Mouse (Mus musculus) thymus, adult 2 months (tissue): ENCODE data around the gene Pyroxd2. TPM values are rescaled to one million over a fixed set of nuclear protein-coding genes. Genes with fewer than 3 reads are reported as not detected.

ENCODE experiments used
- DNase-seq: peaks from one replicate; pipeline ENCODE4 v3.0.0; 2021
- H3K27ac ChIP-seq: fragments of 200-500 bp; 2 replicates; pipeline ENCODE4 v1.5.1; 2012; ENCODE audit warnings: low read length, control low read depth; ENCODE audit not compliant: control insufficient read depth, insufficient read depth
- H3K27me3 ChIP-seq: fragments of 200-500 bp; 2 replicates; pipeline ENCODE4 v1.6.1; 2012; ENCODE audit warnings: mild to moderate bottlenecking, low read length, moderate library complexity, mixed read lengths; ENCODE audit not compliant: control insufficient read depth, insufficient read depth
- H3K36me3 ChIP-seq: fragments of 200-500 bp; 2 replicates; pipeline ENCODE4 v1.6.1; 2012; ENCODE audit warnings: mild to moderate bottlenecking, low read length, moderate library complexity; ENCODE audit not compliant: control insufficient read depth, insufficient read depth
- H3K4me1 ChIP-seq: fragments of 200-500 bp; replicated peaks from 2 replicates; pipeline ENCODE4 v1.6.1; 2012; ENCODE audit warnings: low read length; ENCODE audit not compliant: control insufficient read depth, insufficient read depth
- H3K4me3 ChIP-seq: fragments of 200-500 bp; 2 replicates; pipeline ENCODE4 v1.5.1; 2012; ENCODE audit warnings: mild to moderate bottlenecking, low read length, control low read depth, moderate library complexity; ENCODE audit not compliant: control insufficient read depth, insufficient read depth
- CTCF ChIP-seq: fragments of 200-500 bp; IDR thresholded peaks from 2 replicates; pipeline ENCODE4 v1.5.1; 2012; ENCODE audit warnings: mild to moderate bottlenecking, control low read depth, low read length, moderate library complexity, borderline replicate concordance; ENCODE audit not compliant: control insufficient read depth, poor library complexity, insufficient read depth; ENCODE audit errors: extremely low read depth
- POLR2A ChIP-seq: fragments of 200-500 bp; IDR thresholded peaks from 2 replicates; pipeline ENCODE4 v1.6.1; 2012; ENCODE audit warnings: mild to moderate bottlenecking, low read length, control low read depth, moderate library complexity; ENCODE audit not compliant: control insufficient read depth, poor library complexity, insufficient read depth; ENCODE audit errors: extremely low read depth
- WGBS: fragments of 180-500 bp; shearing (Covaris S2); methylation state at CpG from one replicate; pipeline ENCODE4 v1.1.7; 2018; 5-methylcytosine and 5-hydroxymethylcytosine counted together
- polyA plus RNA-seq: library from polyadenylated mRNA; depleted of rRNA; stranded (reverse); fragments of >200 nt; gene quantifications from 2 replicates; pipeline ENCODE4 v1.2.3, GENCODE M21; 2012

Pyroxd2 gene
- polyA plus RNA-seq, 1 experiment: 6.2 TPM

GRCm38 (mm10) chr19:42739734-42740133 is 12.8 kb downstream of the Pyroxd2 start:
- 73% methylated on average over 6 of the region's 6 CpGs for WGBS
- DNase-seq: no peak
- H3K4me1 ChIP-seq: peaks cover 17% of the 10 kb centered on the region
- TF ChIP-seq CTCF (no peak), POLR2A (no peak)
- H3K4me3 ChIP-seq: no peak overlapping the region
- no peaks in the 10 kb centered on the region for H3K36me3 ChIP-seq
- H3K27ac ChIP-seq: no peak overlapping the region
- no peaks in the 10 kb centered on the region for H3K27me3 ChIP-seq

- TF ChIP-seq CTCF (no peak), POLR2A (no peak)
- Histone ChIP-seq H3K27me3 (no peaks in the 10 kb centered on the region), H3K36me3 (no peaks in the 10 kb centered on the region), H3K4me1 (peaks cover 17% of the 10 kb centered on the region), H3K27ac (peak overlapping the region; percentile 27; the same call in 1 of the 2 replicates), H3K4me3 (no peak overlapping the region)
- no peak for DNase-seq
- WGBS: 87% methylated on average over 9 of the region's 9 CpGs
These were observed 14.8 kb downstream of the Pyroxd2 start for GRCm38 (mm10) chr19:42737753-42738152.

- TF ChIP-seq CTCF (no peak), POLR2A (no peak)
- WGBS: 88% methylated on average over 5 of the region's 5 CpGs
- DNase-seq: no peak
- Histone ChIP-seq H3K27ac (no peak overlapping the region), H3K4me3 (no peak overlapping the region), H3K27me3 (no peaks in the 10 kb centered on the region), H3K36me3 (no peaks in the 10 kb centered on the region), H3K4me1 (peaks cover 17% of the 10 kb centered on the region)
These were observed 17.6 kb downstream of the Pyroxd2 start for GRCm38 (mm10) chr19:42734982-42735381.

- WGBS: 35% methylated on average over 4 of the region's 4 CpGs
- Histone ChIP-seq H3K27me3 (no peaks in the 10 kb centered on the region), H3K4me1 (peaks cover 16% of the 10 kb centered on the region), H3K36me3 (no peaks in the 10 kb centered on the region), H3K27ac (no peak overlapping the region), H3K4me3 (no peak overlapping the region)
- TF ChIP-seq CTCF (no peak), POLR2A (no peak)
- no peak for DNase-seq
These were observed 25.2 kb downstream of the Pyroxd2 start for GRCm38 (mm10) chr19:42727424-42727823.

- TF ChIP-seq POLR2A (no peak), CTCF (no peak)
- Histone ChIP-seq H3K4me1 (peaks cover 16% of the 10 kb centered on the region), H3K4me3 (no peak overlapping the region), H3K27me3 (no peaks in the 10 kb centered on the region), H3K36me3 (no peaks in the 10 kb centered on the region), H3K27ac (no peak overlapping the region)
- WGBS: 97% methylated on average over 10 of the region's 10 CpGs
- DNase-seq: no peak
These were observed 25.8 kb downstream of the Pyroxd2 start for GRCm38 (mm10) chr19:42726766-42727165.

- peaks cover 16% of the 10 kb centered on the region for H3K4me1 ChIP-seq
- 92% methylated on average over 3 of the region's 3 CpGs for WGBS
- no peaks in the 10 kb centered on the region for H3K36me3 ChIP-seq
- no peak for DNase-seq
- H3K27me3 ChIP-seq: no peaks in the 10 kb centered on the region
- no peak for TF ChIP-seq POLR2A
- TF ChIP-seq CTCF: no peak
- H3K27ac ChIP-seq: no peak overlapping the region
- H3K4me3 ChIP-seq: no peak overlapping the region
These were observed 26.6 kb downstream of the Pyroxd2 start for GRCm38 (mm10) chr19:42725973-42726350.

GRCm38 (mm10) chr19:42725056-42725972 is 27.3 kb downstream of the Pyroxd2 start:
- Histone ChIP-seq H3K27ac (no peak overlapping the region), H3K36me3 (no peaks in the 10 kb centered on the region), H3K4me3 (no peak overlapping the region), H3K27me3 (no peaks in the 10 kb centered on the region), H3K4me1 (peaks cover 16% of the 10 kb centered on the region)
- 40% methylated on average over 16 of the region's 16 CpGs for WGBS
- TF ChIP-seq POLR2A: no peak
- no peak for TF ChIP-seq CTCF
- DNase-seq: peak; percentile 6
